Mouse (Mus musculus): ENCODE data around the gene Calml3. TPM values are rescaled to one million over a fixed set of nuclear protein-coding genes. Genes with fewer than 3 reads are reported as not detected.

The Calml3 gene
- polyA plus RNA-seq, 1 experiment = not detected

DNA sequence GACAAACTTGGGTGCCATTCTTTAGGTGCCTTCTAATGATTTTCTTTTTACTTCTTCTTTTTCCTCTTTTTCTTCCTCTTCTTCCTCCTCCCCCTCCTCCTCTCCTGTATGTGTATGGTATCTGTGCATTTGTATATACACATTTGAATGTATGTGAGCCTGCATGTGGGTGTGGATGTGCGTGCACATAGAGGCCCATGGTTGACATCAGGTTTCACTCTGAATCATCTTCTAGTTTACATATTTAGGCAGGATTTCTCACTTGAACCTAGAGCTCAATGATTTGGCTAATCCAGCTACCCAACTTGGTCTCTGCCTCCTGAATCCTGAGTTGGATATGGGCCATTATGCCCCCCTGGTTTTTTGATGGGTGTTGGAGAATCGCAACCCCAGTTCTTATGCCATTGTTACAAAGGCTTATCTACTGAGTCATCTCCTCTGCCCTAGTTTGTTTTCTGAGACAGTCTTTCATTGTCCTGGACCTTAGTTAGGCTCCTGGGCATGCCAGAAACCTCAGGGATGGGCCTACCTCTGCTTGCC, 30.9 kb downstream of the Calml3 start:
- H3K27ac ChIP-seq (ENCODE audit: insufficient read depth, low read length) = no peak overlapping the region
- no peak for TF ChIP-seq CTCF (IDR thresholded peaks at IDR 0.05; ENCODE audit: extremely low read depth, insufficient read depth, low read length)
- no peak for TF ChIP-seq POLR2A (IDR thresholded peaks at IDR 0.05; ENCODE audit: extremely low read depth, insufficient read depth, low read length)
- H3K4me1 ChIP-seq (ENCODE audit: control insufficient read depth, insufficient read depth, low read length) = peaks cover 11% of the 10 kb centered on the region
- H3K4me3 ChIP-seq (ENCODE audit: insufficient read depth, low read length) = no peak overlapping the region

DNA sequence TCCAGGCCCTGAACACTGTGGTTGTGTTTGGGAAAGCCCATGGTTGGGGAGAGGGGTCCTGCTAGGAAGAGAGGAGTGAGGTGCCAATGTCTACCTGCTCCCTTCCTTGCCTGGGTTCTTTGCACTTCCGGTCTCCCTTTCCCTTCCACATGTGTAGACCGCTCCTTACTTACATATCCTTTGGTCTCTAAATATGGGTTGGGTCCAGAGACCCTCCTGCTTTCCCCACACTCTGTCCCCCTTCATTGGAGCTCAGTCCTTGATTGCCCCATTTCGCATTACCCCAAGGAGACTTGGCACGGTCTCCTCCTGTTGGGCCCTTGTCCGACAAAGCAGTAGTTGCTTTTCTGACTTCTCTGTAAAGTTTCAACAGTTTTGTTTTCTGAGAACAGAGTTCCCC, 32.9 kb downstream of the Calml3 start:
- Histone ChIP-seq H3K27ac (ENCODE audit: insufficient read depth, low read length) (no peak overlapping the region), H3K4me3 (ENCODE audit: insufficient read depth, low read length) (no peak overlapping the region), H3K4me1 (ENCODE audit: control insufficient read depth, insufficient read depth, low read length) (peaks cover 9% of the 10 kb centered on the region)
- no peak for TF ChIP-seq POLR2A (IDR thresholded peaks at IDR 0.05; ENCODE audit: extremely low read depth, insufficient read depth, low read length)
- TF ChIP-seq CTCF (IDR thresholded peaks at IDR 0.05; ENCODE audit: extremely low read depth, insufficient read depth, low read length) = no peak

DNA sequence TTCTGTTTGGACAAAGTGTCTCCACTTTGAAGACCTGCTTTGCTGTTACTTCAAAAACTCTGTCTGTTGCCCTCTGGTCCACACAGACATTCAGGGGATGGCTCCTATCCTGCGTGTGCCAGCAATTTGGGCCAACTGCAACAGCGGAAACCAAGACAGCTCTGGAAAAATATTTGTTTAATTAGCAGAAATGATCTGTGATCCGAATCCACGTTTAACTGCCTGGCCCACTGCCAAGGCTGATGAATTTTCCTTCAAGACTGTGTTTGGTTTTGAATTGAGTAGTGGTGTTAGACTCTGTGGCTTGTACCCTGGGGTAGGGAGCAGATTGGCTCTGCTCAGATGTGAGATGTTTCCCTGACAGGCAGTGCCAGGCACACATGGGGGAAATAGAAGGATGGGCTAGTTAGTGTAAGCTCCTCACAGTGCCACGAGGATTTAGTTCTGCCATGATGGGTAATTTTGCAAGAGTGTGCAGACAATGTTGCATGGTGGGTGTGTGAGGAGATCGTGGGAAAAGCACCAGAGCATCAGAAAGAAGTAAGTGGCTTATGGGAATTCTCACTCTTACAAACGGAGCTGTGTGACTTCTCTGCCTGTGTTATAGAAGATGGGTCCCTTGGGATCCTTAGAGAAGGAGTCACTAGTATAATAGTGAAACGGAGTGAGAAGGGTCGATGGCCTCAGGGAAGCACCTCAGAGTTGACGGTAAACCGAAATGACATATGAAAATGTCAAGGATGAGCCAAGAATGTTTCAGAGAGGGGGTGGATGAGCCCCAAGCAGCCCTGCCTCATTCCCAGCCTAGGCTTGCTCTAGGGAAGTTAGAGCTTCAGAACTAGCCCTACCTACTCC, 33.7 kb downstream of the Calml3 start:
- Histone ChIP-seq H3K4me3 (ENCODE audit: insufficient read depth, low read length) (no peak overlapping the region), H3K27ac (ENCODE audit: insufficient read depth, low read length) (no peak overlapping the region), H3K4me1 (ENCODE audit: control insufficient read depth, insufficient read depth, low read length) (peaks cover 7% of the 10 kb centered on the region; the same call in 1 of the 2 replicates)
- TF ChIP-seq POLR2A (IDR thresholded peaks at IDR 0.05; ENCODE audit: extremely low read depth, insufficient read depth, low read length) (no peak), CTCF (IDR thresholded peaks at IDR 0.05; ENCODE audit: extremely low read depth, insufficient read depth, low read length) (no peak)

DNA sequence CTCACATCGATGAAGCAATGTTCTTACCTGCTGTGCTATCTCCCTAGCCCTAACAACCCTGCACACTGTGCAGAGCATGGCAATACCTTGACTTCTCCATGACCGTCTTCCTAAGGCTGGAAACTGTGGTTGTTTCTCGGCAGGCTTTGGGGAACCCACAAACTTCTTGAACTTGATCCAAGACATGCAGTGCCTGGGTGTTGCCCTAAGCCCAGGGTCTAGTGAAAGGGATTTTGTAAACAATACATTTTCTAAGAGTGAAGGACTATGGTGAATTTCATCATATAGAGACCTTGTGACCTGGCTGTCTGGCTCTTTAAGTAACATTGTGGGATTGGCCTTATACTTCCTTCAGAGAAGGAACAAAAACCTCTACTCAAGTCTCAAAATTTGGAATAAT, 34.6 kb downstream of the Calml3 start:
- no peak overlapping the region for H3K4me3 ChIP-seq (ENCODE audit: insufficient read depth, low read length)
- TF ChIP-seq POLR2A (IDR thresholded peaks at IDR 0.05; ENCODE audit: extremely low read depth, insufficient read depth, low read length) (no peak), CTCF (IDR thresholded peaks at IDR 0.05; ENCODE audit: extremely low read depth, insufficient read depth, low read length) (no peak)
- peaks cover 6% of the 10 kb centered on the region; the same call in 1 of the 2 replicates for H3K4me1 ChIP-seq (ENCODE audit: control insufficient read depth, insufficient read depth, low read length)
- H3K27ac ChIP-seq (ENCODE audit: insufficient read depth, low read length) = 0 out of 2 replicates have a peak overlapping the region, but pooled peaks have one; percentile 21

DNA sequence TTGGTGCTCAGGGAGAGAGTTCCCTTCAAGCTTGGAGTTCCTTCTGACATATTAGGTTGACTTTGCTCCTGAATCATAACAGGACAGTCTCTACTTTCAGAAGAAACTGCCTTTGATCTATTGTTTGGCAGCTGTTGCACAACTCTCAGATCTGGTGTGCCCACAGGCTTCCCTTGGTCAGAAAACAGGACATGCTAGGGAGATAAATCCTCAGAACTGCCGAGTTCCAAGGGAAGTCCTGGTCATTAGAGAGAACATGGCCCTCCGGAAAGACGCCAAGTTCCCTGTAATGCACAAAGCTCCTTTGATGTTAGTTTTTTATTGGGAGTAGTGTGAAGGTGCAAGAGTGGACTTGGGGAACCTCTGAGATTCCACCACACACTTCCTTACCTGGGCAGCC, 35.5 kb downstream of the Calml3 start:
- H3K4me1 ChIP-seq (ENCODE audit: control insufficient read depth, insufficient read depth, low read length) = peaks cover 6% of the 10 kb centered on the region; the same call in 1 of the 2 replicates
- H3K4me3 ChIP-seq (ENCODE audit: insufficient read depth, low read length) = no peak overlapping the region
- TF ChIP-seq CTCF (IDR thresholded peaks at IDR 0.05; ENCODE audit: extremely low read depth, insufficient read depth, low read length) = no peak
- TF ChIP-seq POLR2A (IDR thresholded peaks at IDR 0.05; ENCODE audit: extremely low read depth, insufficient read depth, low read length) = no peak
- H3K27ac ChIP-seq (ENCODE audit: insufficient read depth, low read length) = peak overlapping the region; percentile 37; the same call in 1 of the 2 replicates

DNA sequence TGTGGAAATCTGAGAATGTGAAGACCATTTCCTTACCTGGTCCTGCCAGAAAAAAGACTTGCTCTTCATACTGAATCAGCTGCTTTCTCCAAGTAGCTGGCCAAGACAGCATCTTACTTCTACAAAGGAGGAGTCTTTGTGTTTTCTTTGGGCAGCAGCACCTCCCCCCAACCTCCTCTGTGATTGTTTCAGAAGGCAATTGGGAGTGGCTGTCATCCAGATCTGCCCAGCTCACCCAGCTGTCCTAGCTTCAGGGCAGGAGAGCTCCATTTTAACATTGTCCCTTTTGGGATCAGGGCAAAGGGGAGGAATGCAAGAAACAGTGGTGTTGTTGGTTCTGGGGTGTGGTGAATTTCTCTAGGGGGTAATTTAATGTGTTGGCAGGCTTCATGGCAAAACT, 37.0 kb downstream of the Calml3 start:
- no peak overlapping the region for H3K4me3 ChIP-seq (ENCODE audit: insufficient read depth, low read length)
- H3K4me1 ChIP-seq (ENCODE audit: control insufficient read depth, insufficient read depth, low read length) = peaks cover 2% of the 10 kb centered on the region; the same call in 1 of the 2 replicates
- TF ChIP-seq POLR2A (IDR thresholded peaks at IDR 0.05; ENCODE audit: extremely low read depth, insufficient read depth, low read length) = no peak
- TF ChIP-seq CTCF (IDR thresholded peaks at IDR 0.05; ENCODE audit: extremely low read depth, insufficient read depth, low read length) = no peak
- no peak overlapping the region for H3K27ac ChIP-seq (ENCODE audit: insufficient read depth, low read length)

DNA sequence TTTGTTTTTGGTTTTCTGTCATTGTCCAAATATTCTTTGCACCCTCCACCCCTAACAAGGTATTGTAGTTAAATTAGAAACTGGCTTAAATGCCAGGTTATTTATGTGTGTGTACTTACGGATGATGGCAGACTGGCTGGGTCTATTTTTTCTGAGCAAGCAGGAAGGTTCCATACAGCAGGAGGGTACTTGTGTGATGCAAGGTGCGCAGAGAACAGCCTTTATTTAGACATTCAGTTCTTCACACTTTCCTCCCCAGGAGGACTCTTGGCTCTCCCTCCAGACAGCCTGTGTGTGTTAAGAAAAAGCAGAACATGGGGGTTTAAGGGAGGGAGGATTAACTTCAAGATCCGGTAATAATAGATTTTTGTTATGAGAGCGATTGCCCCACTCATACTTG, 38.3 kb downstream of the Calml3 start:
- TF ChIP-seq POLR2A (IDR thresholded peaks at IDR 0.05; ENCODE audit: extremely low read depth, insufficient read depth, low read length) (no peak), CTCF (IDR thresholded peaks at IDR 0.05; ENCODE audit: extremely low read depth, insufficient read depth, low read length) (no peak)
- peaks cover 2% of the 10 kb centered on the region; the same call in 1 of the 2 replicates for H3K4me1 ChIP-seq (ENCODE audit: control insufficient read depth, insufficient read depth, low read length)
- no peak overlapping the region for H3K27ac ChIP-seq (ENCODE audit: insufficient read depth, low read length)
- no peak overlapping the region for H3K4me3 ChIP-seq (ENCODE audit: insufficient read depth, low read length)

DNA sequence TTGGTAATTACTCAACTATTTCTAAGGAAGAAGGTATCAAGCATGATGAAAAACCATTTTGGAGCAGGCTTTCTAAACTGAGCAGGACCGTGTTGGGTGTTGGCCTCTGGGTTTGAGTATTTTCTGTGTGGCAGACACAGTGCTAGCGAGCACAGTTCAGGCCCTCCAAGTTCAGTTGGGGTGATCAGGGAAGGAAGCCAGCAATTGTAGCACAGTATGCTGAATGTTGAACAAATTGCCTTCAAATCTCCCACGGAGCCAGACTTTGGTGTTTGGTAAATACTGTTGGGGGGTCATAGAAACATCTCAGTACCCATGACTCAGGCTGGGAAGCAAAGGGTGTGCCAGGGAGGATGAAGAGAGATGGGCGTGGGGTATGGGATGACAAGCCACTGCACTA, 43.0 kb downstream of the Calml3 start:
- Histone ChIP-seq H3K27ac (ENCODE audit: insufficient read depth, low read length) (no peak overlapping the region), H3K4me1 (ENCODE audit: control insufficient read depth, insufficient read depth, low read length) (no peaks in the 10 kb centered on the region), H3K4me3 (ENCODE audit: insufficient read depth, low read length) (no peak overlapping the region)
- TF ChIP-seq CTCF (IDR thresholded peaks at IDR 0.05; ENCODE audit: extremely low read depth, insufficient read depth, low read length) (no peak), POLR2A (IDR thresholded peaks at IDR 0.05; ENCODE audit: extremely low read depth, insufficient read depth, low read length) (no peak)

DNA sequence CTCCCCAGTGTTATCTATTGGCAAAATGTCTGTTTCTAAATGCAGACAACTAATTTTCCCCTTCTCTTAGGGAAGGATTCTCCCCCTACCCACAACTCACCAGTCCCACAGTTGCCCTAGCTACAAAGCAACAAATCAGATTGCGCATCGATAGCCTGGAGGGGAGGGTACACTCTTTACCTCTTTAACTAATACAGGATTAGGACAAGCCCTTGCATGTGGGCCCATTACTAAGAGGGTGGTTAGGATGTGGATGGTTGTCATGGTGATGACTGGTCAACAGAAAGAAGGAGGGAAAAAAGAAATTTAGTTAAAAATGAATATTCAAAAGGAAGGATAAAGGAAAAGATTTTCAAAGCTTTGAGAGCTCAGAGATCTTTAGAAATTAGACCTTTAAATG, 45.8 kb downstream of the Calml3 start:
- Histone ChIP-seq H3K4me1 (ENCODE audit: control insufficient read depth, insufficient read depth, low read length) (no peaks in the 10 kb centered on the region), H3K27ac (ENCODE audit: insufficient read depth, low read length) (no peak overlapping the region), H3K4me3 (ENCODE audit: insufficient read depth, low read length) (no peak overlapping the region)
- no peak for TF ChIP-seq POLR2A (IDR thresholded peaks at IDR 0.05; ENCODE audit: extremely low read depth, insufficient read depth, low read length)
- no peak for TF ChIP-seq CTCF (IDR thresholded peaks at IDR 0.05; ENCODE audit: extremely low read depth, insufficient read depth, low read length)

DNA sequence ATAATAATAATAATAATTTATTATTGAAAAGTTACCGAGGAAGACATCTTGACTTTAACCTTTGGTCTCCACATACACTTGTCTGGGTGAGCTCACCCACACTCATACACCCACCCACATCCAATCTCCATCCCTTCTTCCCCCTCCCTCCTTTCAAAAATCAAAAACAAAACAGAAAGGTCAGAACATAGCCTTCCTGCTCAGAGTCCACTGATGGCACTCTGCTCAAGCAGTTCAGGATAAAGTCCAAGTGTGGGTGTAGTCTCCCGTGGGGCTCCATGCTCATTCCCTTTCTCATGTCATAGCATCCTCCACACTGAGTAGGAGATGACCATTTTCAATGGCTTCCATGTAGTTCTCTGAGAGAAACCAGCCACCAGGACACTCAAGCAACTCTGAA, 50.8 kb downstream of the Calml3 start:
- Histone ChIP-seq H3K4me1 (ENCODE audit: control insufficient read depth, insufficient read depth, low read length) (no peaks in the 10 kb centered on the region), H3K4me3 (ENCODE audit: insufficient read depth, low read length) (no peak overlapping the region), H3K27ac (ENCODE audit: insufficient read depth, low read length) (no peak overlapping the region)
- no peak for TF ChIP-seq POLR2A (IDR thresholded peaks at IDR 0.05; ENCODE audit: extremely low read depth, insufficient read depth, low read length)
- no peak for TF ChIP-seq CTCF (IDR thresholded peaks at IDR 0.05; ENCODE audit: extremely low read depth, insufficient read depth, low read length)

Other genes with a start within 250 kb of the Calml3 start
- 14.0 and 14.7 TPM in 2 replicates for gene Fam208b, start 193.2 kb downstream of the Calml3 start, polyA plus RNA-seq (2012; rRNA removed)
- gene Asb13, start 170.3 kb downstream of the Calml3 start, polyA plus RNA-seq (2012; rRNA removed) = 39.4 and 41.2 TPM in 2 replicates
- not detected in 2 replicates for gene Calm4, start 33.4 kb upstream of the Calml3 start, polyA plus RNA-seq (2012; rRNA removed)
- gene Calm5, start 49.9 kb upstream of the Calml3 start, polyA plus RNA-seq (2012; rRNA removed) = not detected in 2 replicates
- gene Net1, start 113.9 kb upstream of the Calml3 start, polyA plus RNA-seq (2012; rRNA removed) = 18.5 and 18.7 TPM in 2 replicates
- gene Tubal3, start 114.0 kb upstream of the Calml3 start, polyA plus RNA-seq (2012; rRNA removed) = not detected in 2 replicates
- not detected in 2 replicates for gene Ucn3, start 141.0 kb upstream of the Calml3 start, polyA plus RNA-seq (2012; rRNA removed)
- gene Akr1c14, start 244.7 kb upstream of the Calml3 start, polyA plus RNA-seq (2012; rRNA removed) = 1.7 and 2.6 TPM in 2 replicates

Data from cortical plate, adult 2 months (tissue).